Mouse (Mus musculus) gastrocnemius, postnatal 4 days (tissue): Measurements from ENCODE around the gene Gm48552. TPM values are rescaled to one million over a fixed set of nuclear protein-coding genes. Genes with fewer than 3 reads are reported as not detected.

Source experiments
- DNase-seq, 2 experiments: peaks; one replicate each; pipeline ENCODE4 v3.0.0; 2021 to 2022; ENCODE audit warnings: low spot score in 2 of 2, mixed read lengths in 2 of 2
- long read RNA-seq, 2 experiments: library from polyadenylated mRNA; stranded (forward); transcript quantifications; one replicate each; pipeline ENCODE4 v2.0.0; 2021
- total RNA-seq, 2 experiments: library from RNA; stranded (reverse); gene quantifications; 2 replicates each; pipeline ENCODE4 v1.2.3; 2021

Gene Gm48552
- total RNA-seq, result 1 to 10 TPM; 1.3 to 2.0 TPM
- long read RNA-seq, experiment 1, result 0 reads
- long read RNA-seq, experiment 2, partial matches to known transcripts, result 0 of 1 reads
- long read RNA-seq, experiment 2, other reads (novel, unspliced or antisense), result 0 of 1 reads

DNA sequence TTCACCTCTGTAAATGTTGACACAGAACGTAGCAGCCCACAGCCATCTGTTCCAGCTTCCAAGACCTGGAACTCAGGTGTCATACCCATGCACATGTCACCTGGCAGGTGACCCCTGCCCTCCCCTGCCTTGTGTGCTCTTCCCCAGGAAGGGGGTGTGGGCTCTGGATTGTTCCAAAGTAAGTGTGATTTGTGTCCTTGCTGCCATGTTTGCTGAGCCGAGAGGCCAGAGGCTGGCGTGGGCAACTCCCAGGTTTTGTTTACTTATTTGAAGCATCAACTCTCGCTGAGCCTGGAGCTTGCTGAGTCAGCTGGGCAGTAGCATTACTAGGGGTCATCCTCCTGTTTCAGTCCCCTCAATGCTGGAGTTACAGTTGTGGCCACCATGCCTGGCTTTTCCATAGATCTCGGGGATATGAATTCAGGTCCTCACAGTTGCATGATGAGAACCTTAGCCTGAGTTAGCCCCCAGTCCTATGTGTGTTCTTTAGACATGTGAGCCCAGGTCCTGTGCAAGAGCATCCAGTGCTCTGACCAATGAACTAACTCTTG is at the start of gene Gm48552:
Gene Gm48552, plus strand, starts transcription at position 501 of the 551 bp plus-strand sequence.
- no peak for DNase-seq

DNA sequence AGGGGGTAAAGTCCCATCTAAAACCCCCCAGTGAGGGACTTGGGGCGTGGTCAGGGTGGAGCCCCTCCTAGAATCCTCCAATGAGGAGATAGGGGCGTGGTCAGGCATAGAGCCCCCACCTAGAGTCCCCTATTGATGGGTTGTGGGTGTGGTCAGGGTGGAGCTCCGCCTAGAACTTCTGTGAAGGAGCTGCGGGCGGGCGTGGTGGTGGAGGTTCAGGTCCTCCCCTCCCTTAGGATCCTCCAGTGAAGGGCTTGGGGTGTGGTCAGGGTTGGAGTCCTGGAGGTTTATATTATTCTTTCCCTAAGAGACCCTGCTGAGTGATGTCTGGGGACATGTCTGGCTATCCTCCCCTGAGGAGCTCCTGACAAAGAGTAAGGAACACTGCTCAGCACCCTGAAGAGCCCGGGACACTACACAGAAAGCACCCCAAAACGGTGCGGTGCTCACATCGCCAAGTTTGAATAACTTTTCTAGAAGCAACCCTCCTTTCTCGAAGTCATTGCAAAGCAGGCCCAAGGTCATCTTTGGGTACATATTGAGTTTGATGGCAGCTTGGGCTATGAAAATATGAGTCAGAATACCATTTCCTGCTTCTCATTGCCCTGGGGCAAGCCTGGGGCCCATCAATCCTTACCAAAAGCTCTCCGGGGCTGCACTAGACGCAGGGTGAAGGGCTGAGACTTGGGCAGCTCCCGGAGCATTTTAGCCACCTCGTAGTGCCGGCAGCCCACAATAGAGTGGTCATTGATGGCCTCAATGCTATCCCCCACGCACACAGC is 48.1 kb upstream of the Gm48552 start:
- DNase-seq, result no peak

DNA sequence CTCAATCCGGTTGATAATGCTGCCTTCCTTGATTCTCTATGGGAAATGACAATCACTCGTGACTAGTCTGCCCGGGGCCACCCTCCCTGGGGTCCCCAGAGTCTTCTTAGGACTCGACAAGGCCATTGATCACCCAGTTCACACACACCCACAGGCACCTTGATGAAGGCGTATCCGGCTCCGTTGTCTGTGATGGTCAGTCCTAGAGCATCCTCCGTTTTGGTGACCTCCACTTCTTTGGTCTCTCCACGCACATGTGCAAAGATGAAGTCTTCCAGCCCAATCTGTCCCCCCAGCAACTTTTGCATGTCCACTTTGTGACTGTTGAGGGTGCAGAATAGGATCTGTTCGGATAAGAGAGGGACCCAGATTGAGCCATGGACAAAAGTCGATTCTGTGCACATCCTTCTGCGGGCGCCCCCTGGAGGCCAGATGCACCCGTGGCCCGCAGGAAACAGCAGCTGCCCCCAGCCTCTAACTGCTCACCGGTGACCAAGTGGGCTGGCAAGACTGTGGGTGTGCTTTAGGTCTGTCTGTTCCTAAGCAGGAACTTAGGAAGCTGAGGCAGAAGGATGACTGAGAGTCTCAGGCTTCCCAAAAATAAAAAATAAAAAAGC is 47.4 kb upstream of the Gm48552 start:
- DNase-seq, result peak in 1 of 2 experiments; percentile 75

DNA sequence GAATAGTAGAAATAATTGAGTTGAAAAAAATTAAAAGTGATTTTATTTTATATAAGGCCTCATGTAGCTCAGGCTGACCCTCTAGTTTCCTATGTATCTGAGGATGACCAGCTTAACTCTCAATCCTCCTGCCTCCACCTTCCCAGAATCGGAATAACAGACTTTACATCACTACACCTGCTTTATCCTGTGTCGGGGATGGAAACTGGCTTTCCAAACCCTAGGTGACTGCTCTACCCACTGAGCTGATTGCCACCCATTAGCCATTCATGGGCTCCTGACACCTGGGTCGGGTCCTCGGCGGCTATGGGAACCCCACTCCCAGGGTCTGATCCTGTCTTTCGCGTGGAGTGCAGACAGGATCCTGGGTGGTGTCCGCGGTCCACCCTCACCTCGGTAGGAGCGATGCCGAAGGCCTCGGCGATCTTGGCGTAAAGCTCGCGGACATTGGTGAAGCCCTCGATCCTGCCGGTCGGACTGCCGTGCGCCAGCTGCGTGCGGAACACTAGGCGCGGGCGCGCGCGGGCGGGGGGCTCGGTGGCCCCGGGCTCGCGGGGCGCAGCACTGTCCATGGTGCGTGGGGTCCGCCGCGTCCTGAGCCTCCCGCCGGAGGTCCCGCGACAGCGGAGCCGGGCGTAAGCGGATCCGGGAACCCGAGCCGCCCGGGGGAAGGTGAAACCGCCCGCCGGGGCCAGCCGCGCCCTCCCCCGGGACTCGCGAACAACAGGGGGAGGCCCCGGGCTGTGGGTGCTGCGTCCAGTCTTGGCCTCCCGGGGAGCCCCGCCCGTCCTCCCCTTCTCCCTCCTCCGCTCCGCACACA is 45.9 kb upstream of the Gm48552 start, which contains the start of gene Gipc3:
Gene Gipc3, minus strand, starts transcription at position 581 of the 820 bp plus-strand sequence.
- no peak for DNase-seq

DNA sequence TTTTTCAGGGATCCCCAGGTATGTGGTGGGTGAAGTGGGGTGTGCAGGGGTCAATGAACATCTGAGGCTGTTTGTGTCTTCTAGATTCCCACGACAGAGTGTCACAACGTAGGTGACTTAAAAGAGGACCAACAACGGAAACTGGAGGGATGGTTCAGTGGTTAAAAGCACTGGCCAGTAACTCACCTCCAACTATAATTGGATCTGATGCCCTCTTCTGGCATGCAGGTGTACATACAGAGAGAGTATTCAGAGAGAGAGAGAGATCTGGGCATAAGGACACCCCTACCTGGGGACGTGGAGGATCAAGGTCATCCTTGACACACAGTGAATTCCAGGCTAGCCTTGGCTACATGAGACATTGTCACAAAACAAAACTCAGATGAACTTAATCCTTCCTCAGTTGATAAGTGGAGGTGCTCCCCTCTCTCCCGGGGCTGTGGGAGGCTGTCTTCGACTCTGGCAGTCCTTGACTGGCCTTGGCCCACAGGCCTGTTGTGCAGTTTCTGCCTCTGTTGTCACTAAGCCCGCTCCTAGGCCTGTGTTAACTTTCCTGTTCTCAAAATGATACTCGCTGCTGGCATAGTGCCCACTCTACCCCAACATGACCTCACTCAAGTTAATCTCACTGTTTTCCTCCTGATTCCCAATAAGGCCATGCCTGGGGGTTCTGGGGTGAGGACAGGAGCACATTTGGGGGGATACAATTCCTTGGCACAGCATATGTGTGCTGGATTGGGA is 44.2 kb upstream of the Gm48552 start:
- DNase-seq, result no peak

DNA sequence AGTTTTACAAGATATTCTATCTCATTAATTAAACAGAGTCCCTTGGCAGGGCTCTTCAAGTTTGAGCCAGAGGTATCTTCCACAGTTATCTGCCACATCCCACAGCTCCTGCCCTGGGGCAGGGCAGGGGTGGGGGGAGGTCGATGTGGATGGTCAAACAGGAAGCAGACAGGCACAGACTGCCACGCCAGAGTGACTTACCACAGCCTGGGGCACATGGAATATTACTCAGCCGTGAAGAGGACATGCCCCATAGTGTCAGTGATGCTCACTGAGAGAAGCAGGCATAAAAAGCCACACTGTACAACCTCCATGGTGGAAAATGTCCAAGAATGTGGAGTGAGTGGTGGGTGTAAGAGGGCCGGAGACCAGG is 43.7 kb upstream of the Gm48552 start:
- no peak for DNase-seq

DNA sequence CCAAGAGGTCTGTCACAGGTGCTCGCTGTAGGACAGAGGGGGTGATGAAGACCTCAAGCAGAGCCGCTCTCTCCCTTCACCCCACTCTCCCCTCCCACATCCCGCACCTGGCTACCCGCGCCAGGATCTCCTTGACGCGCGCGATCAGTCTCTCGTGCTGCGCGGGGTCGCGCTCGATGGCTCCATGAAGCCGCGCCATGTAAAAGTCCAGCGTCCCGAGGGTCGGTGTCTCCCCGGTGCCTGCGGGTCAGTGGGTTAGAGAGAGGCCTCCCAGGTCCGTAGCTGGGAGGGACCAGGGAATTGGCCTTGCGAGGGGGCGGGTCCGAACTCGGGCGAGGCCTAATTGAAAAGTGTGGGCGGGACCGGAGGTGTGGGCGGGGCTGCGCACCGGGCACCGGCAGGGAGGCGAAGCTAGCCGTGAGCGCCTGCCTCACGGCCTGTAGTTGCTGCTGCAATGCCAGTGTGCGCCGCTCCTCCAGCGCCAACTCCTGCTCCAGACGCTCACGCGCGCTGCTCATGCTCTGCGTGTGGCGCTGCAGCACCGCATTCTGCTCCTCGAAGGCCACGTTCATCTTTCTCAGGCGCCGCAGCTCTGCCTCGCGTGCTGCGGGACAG is 42.2 kb upstream of the Gm48552 start:
- DNase-seq, result no peak

DNA sequence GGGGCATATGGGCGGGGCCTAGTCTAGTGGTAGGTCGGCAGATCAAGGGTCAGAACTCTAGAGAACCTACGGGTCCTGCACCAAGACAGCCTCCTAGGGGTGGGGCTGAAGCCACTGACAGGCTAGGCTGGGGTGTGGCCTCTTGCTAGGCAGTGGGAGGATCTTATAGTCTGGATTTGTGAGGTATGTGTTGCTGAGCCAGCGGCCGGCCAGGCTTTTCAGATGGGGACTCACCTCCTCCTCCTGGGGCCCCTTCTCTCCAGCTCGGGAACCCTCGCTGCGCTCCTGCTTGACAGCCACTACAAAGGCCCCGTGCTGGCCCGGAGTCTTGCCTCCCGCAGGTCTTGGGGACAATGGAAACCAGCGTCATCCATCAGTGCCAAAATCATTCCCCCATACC is 39.7 kb upstream of the Gm48552 start:
- DNase-seq, result no peak

DNA sequence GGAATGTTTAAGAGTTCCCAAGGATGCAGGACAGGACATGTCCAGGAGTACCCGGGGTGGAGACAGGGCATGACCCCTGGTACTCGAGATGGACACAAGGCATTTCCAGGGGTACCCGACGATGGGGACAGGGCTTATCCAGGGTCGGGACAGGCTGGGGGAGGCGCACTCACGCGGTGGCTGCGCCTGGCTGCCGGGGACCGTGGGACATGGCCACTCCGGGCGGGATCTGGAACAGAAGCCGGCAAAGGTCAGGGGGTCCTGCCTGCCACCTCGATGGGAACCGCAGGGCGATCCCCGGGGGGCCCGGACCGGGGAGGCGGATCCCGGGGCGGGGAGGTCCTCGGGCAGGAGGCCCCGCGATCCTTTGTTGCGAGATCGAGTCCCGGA is 38.8 kb upstream of the Gm48552 start:
- DNase-seq, result no peak

DNA sequence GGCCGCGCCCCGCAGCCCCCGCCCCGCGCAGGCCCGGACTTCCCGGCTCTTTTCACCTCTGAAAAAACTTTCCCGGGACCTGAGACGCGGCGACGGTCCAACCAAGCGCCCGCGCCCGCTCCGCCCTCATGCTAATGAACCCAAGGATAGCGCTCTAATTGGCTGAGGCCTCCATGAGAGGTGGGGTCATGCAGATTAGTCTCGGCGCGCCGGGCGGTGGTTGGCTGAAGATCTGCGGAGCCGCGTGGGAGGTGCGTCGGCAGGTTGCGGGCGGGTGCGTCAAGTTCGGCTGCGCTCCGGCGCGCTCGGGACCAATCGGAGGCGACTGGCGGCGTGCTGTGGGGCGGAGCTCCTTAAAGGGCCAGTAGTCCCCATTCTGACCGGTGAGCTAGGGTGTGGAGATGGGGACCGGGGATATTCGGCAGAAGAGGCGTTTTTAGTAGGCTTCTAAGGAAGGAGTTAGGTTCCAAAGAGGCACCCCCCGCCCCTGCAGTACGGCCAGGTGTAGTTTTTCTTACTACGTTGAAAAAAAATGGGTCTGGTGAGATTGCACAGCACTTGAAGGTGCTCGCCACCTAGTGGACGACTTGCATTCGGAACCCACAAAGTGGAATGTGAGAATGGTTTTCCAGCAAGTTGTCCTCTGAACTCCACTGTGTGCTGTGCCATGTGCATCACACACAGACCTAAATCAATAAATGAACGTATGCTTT is 38.3 kb upstream of the Gm48552 start, which contains the start of gene Hmg20b:
Gene Hmg20b, minus strand, starts transcription at position 130 of the 713 bp plus-strand sequence.
- DNase-seq, result peak; percentile 98 to 99

DNA sequence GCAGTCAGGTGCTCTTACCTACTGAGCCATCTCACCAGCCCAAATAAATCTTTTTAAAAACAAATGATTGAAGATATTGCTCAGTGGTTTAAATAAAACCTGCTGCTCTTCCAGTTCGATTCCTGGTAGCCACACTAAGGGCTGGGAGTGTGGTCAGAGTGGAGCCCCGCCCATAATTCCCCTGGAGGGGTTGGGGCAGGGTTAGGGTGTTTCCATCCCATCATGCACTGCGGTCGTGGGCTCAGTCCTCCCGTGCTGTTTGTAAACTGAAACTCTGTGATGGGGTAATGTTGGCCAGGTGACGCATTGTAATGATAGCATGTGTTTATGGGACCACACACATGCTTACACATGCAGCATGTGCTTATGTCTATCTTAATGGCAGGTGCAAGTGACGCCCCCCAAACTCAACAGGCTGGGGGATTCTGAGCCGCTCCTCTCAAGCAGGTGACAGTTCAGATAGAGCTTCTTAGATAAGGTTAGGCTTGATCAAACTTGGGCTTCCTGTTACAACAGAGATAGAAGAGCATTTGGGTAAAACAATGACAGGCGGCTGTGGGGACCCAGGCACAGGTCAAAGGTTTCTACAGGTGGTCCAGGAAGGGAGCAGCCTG is 37.0 kb upstream of the Gm48552 start:
- DNase-seq, result no peak

DNA sequence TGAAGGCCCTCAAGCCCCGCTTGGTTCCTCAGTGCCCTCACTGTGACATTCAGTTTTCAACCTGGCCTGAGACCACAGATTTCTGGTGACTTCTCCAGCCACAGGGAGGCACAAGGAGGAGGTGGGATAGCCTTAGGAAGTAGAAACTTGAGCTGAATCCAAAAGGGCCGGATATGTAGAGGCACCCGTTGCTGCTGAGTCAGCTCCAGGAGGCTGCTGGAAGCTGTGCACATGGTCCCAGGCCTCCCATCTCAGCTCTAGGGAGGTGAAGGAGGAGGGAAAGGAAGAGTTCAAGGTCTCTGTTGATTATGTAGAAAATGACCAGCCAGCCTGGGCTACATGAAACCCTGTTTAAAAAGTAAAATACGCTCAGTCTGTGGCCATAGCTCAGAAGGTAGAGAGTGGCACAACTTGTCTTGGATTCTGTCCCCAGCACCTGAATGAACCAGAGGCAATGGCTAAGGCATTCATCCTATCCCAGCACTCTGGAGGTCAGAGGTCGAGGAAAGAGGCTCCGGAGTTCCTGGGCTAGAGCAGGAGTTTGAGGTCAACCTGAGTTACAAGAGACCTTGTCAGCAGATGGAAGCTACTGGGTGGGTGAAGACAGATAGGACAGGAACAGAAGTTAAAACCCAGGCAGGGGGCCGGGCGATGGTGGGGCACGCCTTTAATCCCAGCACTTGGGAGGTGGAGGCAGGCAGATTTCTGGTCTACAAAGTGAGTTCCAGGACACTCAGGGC is 33.9 kb upstream of the Gm48552 start:
- no peak for DNase-seq

DNA sequence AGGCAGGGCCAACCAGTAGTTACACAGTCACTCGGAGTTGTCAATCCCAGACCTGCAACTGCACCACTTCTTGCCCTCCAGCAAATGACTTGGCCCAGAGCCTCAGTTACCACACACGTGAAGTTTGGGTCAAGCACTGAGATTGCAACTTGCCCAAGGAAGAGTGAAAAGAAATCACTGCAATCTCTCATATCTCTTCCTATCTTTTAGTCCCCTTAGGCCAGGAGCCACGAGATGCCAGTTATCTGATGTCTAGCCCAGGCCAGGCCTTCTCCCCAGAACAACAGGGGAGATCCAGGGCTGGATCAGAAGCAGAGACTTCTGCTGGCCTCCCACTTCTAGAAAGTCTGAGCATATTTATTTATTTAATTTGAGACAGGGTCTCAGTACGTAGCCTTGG is 33.3 kb upstream of the Gm48552 start:
- no peak for DNase-seq

DNA sequence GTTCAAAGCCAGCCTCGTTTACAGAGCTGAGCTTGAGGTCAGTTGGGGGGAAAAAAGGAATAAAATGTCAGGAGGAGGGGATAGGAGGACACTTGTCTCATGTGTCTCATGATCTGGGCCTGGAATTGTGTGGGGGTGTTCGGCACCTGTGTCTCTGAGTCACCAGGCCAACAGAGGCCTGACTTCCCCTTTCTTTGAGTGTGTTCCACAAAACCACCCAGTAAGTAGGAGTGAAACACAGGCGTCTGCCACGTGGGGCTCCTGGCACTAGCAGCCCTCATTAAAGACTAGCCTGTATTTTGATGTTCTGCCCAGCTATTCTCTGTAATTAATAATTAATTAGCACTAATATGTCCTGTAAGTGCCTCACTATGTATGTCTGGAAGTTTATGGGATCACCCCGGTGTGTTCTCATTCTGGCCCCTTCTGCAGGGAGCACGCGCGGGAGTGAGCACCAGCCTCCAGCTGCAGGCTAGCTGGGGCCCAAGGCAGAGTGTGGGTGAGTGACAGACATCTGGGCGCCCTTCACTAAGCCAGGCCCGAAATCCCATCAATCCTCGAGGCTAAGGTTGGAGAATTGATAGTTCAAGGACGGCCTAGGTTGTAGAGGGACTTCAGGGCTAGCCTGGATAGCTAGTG is 32.3 kb upstream of the Gm48552 start:
- no peak for DNase-seq

DNA sequence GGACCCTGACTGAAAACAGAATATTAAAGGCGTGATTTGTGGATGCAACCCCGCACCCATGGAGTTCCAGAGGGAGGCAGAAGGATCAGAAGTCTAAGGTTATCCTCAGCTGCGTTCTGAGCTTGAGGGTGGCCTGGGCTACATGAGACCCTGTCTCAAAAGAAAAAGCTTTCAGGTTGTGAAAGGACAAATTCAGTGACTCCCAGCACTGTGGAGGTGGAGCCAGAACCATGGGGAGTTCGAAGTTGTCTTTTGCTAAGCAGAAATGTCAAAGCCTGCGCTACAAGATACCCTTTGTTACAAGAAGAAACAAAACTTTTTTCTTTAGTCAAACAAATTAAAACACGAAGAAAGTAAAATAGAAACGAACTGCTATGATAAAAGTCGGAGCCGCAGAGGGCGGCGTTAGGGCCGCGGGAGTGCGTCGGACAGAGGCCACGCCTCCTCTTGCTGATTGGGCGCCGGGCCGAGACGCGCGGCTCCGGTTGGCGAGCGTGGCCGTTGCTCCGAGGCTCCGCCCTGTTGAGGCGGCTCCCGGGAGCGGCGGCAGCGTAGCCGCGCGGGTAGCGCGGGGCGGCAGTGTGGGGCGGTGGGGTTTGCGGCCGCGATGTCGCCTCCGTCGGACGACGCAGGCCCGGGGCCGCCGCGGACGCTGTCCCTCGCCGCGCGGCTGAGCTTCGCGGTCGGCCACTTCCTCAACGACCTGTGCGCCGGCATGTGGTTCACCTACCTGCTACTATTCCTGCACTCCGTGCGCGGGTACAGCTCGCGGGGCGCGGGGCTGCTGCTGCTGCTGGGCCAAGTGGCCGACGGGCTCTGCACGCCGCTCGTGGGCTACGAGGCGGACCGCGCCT is 31.6 kb upstream of the Gm48552 start, which contains the start of gene Mfsd12:
Gene Mfsd12, plus strand, starts transcription at position 501 of the 854 bp plus-strand sequence.
- peak; percentile 90 to 94 for DNase-seq

DNA sequence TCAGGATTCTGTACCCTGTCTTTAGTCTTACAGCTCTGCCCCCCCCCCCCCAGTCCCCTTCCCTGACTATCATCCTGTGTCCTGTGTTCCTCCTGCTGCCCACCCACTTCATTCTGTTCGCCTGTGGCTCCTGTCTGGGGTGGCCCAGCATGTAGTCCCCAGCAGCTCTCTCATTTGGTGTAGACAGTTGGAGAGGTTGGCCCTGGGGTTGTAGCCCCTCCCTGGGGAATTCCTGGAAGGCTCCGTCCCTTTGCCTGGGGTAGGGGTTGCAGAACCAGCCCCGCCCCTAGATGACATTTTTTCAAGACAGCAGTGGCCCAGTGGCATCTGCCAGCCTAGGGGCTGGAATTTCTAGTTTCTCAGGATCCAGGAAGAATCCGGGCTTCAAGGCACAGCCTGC is 30.6 kb upstream of the Gm48552 start:
- DNase-seq, result no peak

DNA sequence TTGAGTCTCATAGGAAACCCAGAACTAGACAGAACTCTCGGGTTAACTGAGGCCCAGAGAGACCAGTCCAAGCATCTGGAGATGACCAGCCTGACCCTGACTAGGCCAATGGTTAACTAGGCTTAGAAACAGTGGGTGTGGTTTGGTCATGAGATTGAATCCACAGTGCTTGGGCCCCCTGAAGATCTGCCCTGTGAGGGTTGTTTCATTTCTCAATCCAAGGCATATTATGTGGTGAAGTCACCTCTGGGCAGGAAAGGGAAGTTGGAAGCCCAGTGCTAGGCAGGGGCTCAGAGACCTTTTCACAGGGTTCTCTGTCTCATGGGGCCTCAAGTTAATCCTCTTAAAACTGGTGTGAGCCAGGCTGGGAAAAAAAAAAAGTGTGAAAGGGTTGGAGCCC is 30.0 kb upstream of the Gm48552 start:
- no peak for DNase-seq
